Mouse (Mus musculus) kidney, postnatal 36 days (tissue): ENCODE measurements at regions not wholly inside any gene's neighbourhood (a gene's known extent, or its start where the extent isn't known, plus 50 kb on each side); places are given as distances from the start of the nearest gene placed in this dataset.

Experiments used
- DNase-seq, 2 experiments: peaks; one replicate each; pipeline ENCODE4 v3.0.0; 2021 to 2022; ENCODE audit warnings: mixed read lengths in 2 of 2

DNA sequence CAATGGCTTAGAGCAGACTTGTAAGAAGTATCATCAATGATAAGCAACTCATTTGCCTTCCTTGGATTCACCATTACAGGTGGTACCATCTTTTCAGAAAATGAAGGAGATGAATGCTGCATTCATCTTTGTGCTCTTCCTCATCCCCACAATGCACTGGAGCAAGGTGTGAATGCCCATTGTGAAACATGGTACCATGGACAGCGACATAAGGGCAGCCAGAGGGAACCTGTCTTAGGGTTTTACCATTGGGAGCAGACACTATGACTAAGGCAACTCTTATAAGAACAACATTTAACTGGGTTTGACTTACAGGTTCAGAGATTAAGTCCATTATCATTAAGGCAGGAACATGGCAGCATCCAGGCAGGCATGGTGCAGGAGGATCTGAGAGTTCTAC, 60.1 kb upstream of the Kcnj6 start:
- peak in 1 of 2 experiments; percentile 36 for DNase-seq

DNA sequence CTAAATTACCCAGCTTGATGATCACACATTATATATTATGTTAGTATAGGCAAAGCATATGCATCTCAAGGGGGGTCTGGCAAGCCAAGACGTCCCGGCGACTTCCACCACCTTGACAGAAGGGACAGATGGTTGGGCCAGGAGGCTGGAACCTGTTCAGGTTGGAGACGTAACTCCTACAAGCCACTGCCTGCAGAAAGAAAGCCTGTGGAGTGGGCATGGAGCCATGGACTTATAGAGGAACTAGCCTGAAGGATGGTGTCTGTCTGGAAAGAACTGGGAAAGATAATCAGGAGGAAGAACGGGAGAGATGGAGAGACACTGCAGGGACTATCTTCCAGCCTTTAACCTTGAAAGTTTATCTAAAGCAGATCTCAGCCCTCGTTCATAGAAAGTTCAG, 66.9 kb upstream of the Kcnj6 start:
- no peak for DNase-seq

DNA sequence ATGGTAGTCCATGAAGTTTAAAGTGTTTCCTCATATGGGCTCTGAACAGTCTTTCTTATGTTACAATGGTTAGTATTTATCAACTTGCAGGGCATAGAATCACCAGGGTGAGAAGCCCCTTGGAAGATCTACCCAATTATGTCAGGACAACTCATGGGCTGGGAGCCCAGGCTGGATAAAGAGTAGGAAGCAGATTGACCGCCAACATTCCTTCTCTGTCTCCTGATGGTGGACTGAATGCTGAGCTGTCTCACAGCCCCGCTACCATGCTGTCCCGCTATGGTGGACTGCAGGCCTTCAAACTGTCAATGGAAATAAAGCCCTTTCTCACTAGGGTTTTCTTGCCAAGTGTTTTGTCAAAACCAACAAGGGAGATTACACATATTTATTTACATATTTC, 69.2 kb upstream of the Kcnj6 start:
- DNase-seq = no peak

DNA sequence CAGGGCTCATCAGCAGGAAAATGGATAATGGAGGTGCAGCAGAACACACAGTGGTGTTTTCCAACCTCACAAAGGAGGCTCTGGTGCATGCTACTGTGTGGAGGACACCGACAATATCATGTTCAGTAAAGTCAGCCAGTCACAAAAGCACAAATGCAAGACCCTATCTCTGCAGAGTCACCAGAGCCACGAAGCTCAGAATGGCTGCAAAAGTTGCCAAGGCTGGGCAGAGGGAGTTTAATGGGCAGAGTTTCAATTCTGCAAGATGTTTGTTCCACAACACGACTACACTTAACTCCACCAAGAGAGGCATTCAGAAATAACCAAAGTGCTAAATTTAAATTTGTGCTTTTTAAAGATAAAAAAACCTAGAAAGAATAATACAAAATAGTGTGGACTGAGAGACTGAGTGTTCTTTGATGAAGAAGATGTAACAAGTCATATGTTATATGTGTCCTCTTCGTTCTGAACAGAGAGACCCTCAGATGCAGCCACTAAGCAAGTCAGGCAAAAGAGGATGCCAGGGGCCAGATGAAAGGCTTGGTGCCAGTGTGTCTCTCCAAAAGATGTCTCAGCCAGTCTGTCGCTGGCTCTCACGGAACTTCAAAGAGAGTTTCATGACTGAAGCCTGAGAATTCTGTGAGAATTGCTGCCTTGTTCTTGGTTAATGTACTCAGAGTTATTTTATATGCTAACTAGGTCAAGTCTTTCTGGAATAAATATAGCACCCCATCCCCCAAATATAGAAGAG, 95.1 kb upstream of the Kcnj6 start:
- DNase-seq = no peak

DNA sequence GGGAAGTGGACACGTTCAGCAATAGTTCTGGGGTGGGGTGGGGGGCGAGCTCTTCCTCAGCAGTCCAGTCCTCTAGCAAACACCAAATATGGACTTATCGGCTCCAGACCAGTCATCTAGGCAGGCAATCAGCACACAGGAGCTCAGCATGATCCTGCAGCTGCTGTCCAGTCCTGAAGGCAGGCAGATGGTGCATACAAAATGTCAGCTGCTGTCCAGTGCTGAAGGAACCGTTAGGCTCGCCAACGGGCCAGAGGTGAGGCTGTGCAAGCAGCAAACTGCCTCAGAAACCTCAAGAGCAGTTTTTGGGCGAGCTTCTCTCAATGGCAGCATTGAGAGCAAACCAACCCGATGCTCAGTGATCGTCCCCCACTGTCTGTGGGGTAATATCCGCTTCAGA, 96.3 kb upstream of the Kcnj6 start:
- DNase-seq = peak; percentile 1 to 51

DNA sequence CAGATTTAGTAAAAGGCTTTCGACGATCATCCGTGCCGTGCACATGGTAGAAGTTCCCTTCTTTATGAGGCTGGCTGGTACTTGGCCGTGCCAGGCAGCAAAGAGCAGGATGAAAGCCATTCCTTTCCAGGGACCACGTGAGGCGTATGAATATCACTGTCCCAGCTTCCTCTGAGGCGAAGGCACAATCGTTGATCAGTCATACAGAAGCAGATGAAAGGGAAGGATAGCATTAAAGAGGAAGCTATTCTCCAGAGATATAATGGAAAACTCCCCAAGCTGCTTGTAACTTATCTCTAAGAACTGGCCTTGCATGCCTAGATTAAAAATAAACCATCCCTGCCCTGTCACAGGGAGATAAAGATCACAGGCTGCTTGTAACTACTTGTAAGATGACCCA, 103.5 kb upstream of the Kcnj6 start:
- DNase-seq = no peak

DNA sequence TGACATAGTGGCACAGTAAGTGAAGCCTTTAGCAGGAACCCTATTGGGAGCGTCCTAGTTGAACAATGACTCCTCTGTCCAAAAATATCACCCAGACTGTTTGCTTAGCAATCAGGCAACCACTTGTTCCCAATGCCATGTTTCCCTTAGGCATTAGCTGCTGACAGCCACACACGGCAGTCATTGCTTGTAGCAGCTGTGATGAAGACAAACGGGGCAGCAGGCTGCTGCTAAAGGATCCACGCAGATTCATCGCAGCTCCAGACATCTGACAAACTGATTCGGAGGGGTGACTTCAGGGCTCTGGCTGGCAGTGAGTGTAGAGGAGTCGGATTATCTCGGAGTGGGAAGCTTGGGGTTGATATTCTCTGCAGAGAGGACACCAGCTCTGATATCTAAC, 120.0 kb upstream of the Kcnj6 start:
- no peak for DNase-seq

DNA sequence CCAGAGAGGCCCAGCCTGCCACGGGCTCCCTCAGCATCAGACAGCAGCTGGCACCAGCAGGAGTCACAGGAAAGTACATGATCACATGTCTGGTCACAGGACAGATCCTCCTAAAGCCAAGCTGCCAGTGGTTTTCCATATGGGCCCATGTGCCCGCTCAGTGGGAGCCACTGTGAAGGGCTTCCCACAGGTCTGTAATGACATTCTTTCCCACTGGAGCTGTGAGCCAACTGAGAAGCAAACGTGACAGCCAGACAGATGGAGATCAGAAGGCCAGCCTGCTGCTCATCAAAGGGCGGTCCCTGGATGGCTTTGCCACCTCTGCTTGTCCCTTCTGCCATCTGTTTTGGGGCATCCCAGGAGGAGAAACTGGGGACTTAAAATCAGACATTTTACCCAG, 121.8 kb upstream of the Kcnj6 start:
- DNase-seq = no peak

DNA sequence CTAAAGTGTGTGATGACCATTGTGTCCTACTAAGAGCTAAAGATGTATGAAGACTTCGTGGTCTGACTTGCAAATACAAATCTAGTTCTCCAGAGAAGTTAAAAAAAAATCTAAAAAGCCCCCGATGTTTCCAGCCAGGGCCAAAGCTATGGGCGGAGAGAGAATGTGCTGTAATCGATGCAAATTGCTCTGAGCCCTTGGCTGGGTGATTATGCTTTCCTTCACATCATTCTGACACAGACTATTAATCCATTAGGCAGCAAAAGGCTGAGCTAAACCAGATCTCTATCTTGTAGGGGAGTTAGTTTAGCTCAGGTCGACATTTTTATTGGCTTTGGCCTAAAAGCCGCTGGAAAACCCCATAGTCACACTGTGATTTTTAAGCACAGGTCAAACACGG, 124.5 kb upstream of the Kcnj6 start:
- no peak for DNase-seq

DNA sequence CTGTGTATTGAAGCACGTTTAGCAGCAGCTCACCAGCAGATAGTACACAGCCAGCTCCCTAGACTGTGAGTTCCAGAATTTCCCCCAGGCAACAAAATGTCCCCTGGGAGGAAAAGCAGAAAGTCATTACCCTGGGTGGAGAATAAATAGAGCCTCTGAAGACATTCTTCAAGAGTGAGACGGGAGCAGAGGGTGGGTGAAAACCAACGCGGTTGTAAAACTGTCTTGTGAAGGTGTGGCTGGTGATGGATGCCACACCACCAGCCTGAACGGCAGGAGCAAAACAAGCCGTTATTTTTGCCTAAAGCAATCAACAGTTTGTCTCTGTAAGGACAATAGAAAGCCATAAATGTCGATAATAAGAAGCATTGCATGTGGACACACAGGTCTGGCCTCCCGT, 129.7 kb upstream of the Kcnj15 start:
- no peak for DNase-seq

DNA sequence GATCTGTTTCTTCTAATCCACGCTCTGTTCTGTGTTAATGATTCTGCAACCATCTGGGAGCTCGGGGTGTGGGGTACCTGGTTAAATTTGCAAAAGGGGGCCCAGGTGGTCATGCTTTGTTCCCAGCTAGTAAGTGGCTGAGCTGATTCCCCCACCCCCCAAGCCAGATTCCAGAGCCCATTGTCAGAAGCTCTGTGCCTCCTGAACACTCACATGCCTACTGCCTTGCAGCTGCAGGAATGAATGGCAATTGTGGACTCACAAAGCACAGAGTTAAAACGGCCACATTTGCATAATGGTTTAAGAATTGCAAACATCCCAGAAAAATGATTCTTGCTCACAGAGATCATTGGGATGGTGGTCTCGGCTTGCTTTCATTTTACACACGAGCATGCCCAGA, 125.5 kb upstream of the Kcnj15 start:
- no peak for DNase-seq

DNA sequence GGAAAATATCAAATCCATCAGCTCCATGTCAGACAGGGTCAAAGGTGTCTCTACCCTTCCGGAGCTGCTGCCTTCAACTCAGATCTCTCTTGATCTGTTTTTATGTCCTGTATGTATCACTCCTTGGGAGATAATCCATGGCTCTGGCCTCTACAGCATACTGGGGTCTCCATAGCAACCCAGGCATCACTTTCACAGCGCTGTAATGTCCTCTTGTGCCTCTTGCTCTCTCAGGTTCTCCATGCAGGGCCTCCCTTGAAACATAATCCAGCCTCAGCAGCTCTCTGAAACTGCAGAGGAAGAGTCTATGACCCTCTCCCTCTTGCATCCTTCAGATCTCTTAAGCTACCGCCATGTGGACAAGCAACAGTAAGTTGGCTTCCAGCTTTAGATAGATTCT, 118.5 kb upstream of the Kcnj15 start:
- no peak for DNase-seq

DNA sequence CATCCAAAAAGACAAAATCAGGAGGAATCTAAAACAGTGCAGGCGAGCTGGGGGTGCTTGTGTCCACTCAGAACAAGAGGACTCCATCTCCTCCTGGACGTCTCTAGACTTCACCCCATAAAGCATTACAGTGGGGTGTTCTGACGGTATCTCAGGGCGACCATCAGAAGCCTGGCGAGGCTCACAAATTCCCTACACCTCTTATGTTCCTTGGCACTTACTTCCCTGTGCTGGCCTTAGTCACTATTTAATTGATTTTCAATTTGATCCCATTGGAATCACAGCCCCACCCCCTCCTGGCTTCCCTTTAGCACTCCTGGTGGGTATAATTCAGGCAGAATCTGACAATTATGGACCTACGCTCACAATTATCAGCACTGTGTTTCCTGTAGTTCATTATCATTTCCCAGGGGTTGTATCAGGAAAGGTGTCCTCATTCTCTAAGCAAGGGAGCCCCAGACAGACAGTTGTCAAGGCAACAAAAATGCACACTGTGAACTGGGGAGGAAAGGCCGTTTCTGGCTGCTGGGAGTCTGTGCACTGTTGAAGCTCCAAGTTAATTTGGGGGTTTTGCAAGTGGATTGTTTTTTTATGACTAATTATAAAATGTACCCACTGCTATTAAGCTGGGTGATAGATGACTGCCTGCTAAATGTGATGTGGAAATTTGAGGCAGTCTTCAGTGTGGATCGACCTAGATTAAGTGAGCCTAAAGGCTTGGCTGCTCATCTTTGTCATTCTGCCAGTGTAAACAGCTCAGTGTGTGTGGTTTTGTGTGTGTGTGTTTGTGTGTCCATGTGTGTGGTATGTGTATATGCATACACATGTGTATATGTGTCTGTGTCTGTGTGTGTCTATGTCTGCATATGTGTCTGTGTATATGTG, 115.6 kb upstream of the Kcnj15 start:
- DNase-seq = no peak

DNA sequence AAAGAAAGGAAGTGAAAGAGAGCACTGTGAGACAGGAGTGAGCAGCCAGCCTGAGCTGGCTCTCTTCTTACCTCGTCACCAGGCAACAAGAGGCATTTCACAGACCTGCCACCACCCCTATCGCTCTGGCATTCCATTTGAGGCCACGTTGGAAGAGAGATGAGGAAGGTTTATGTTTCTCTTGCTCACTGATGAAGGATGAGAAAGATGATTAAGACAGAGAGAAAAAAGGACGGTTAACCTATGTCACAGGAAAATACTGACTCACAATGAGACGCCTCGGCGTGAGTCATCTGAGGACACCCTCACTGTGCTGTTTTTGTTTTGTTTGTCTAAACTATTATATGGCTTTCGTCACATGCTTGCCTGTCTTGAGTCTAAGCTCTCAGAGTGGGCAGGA, 106.9 kb upstream of the Kcnj15 start:
- DNase-seq = no peak

DNA sequence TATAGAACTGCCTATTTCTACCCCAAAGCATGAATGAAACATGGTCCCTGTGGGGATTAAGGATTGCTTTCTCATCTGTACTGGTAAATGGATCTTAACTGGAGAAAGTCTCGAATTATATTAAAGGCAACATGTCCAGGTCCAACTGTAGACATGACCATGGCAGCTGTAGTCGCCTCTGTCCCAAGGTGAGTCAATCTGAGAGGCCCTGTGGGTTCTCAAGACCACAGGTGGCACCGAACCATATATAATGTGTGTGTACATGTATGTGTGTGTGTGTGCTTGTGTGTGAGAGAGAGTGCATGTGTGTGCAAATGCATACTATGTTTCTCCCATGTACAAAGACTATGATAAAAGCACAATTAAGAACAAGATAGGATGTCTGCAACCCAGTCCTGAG, 105.9 kb upstream of the Kcnj15 start:
- DNase-seq = no peak

DNA sequence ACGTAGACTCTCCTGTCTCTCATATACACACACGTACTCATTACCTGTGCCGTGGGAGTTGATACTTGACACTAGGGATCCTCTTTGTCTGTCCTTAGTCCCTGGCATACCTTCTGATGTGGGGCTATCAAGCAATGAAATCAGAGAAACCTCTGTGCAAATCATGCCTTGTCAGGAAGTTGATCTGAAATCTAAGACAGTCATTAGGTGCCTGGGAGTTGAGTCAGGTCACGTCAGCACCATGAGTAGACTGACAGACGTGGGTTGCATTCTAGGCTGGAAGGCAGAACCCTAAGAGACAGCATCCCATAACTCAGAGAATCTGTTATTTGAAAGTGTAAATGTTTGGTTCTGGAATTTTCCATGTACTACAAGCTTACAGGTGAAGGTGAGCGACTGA, 105.4 kb upstream of the Kcnj15 start:
- no peak for DNase-seq

DNA sequence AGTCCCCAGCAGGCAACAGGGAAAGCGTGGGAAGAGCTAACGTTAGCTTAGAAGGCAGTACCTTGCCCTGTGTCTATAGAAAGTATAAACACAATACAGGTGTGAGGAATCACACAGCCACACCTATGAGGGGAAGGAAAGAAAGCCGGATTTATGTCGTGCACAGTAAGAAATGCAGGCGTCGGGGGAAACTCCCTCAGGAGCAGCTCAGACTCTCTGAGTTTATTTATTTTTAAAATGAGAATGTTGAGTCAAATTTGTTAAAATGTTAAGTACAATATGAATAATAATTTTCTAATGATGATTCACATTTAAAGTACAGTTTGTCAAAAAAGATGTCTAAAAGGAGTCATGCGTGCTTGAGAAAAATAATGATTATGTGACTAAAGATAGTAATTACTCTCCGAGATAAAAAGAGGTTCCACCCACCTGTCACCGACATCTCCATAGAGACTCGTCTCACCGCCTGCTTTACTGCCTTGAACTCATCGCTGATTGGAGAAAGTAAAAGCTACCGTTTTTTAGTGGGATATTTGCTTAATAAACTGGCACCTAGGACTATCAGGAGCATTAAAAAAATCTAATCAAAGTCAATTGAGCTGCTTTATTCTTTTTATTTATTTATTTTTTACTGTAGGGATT, 104.5 kb upstream of the Kcnj15 start:
- no peak for DNase-seq

DNA sequence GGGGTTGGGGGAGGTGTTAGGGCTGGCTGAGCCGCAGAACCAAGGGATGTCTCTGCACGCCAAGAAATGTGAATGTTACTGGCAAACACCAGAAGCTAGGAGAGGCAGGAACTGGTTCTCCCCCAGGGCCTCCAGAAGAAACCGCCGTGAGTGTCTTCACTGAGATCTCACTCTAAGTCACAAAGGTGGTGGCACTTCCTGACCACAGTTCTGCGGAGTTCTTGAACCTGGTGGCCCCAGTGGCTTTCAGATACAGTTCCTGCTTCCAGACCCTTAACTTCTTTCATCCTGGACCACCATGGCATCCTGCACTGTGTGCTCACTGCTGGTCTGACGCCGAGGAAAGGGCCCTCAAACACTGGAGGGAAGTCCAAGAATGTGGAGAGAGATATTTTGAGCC, 89.0 kb upstream of the Kcnj15 start:
- no peak for DNase-seq

DNA sequence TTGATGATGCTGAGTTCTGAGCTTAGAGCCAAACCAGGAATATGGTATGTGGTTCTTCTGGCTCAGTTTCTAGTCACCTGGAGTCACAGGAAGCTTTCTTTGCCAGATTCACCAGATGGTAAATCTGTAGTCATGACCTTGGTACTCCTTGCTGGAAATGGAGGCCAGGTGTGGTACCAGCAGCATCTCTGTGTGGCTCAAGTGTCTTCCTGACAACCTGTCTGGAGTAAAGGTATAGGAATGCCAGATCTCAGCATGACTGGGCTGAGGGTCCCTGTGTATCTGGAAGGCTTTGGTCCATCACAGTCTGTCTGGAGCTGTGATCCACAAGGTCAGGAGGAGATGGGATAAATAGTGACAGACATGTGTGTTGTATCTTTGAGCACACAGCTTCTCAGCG, 88.0 kb upstream of the Kcnj15 start:
- DNase-seq = no peak

DNA sequence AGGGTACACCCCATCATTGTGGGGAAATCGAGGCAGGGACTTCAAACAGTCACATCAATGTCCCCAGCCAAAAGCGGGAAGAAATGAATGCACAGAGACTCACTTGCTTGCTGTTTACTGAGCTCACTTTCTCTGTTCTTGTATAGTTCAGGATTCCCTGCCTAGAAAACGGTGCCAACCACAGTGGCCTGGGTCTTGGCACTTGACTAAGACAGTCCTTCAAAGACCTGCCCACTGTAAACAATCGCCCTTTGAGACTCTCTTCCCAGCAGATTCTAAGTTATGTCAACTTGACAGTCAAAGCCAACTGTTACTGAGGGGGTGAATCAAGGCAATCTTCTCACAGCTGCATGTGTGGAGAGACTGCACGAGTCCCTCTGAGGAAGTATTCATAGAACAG, 76.8 kb upstream of the Kcnj15 start:
- no peak for DNase-seq

DNA sequence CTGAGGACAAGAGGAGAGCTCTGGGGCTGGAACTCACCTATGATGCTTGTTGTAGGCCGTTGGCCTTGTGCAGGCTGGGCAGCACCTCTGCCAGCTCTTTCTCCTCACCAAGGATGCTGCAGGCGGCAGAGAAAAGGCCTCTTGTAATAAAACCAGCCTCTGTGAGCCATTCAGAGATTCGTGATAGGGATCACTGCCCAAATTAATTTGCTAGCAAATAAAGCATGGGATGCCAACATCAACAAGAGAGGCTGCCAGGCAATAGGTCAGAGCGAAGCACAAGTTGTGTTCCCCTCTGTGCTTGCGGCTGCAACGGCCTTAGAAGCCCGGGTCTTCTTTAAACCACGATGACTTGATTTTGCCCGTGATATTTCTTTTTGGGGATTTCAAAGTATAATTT, 72.0 kb upstream of the Kcnj15 start:
- DNase-seq = peak; percentile 19 to 35

DNA sequence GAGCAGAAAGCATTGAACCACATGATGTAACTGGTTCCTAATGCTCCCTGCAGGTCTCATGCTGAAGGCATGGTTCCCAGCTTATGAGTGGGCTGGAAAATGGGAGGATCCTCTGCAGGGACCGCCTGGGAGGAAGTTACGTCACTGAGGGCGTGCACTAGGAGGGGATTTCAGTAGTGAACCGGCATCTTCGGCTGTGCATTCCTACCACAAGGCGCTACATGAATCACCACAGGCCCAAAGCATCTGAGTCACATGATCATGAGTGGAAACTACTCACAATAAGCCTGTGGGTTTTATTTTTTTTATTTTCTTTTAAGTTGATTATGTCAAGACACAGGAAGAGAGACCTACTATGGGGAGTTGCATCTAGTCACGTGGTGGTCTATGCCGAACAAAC, 68.2 kb upstream of the Kcnj15 start:
- DNase-seq = no peak

DNA sequence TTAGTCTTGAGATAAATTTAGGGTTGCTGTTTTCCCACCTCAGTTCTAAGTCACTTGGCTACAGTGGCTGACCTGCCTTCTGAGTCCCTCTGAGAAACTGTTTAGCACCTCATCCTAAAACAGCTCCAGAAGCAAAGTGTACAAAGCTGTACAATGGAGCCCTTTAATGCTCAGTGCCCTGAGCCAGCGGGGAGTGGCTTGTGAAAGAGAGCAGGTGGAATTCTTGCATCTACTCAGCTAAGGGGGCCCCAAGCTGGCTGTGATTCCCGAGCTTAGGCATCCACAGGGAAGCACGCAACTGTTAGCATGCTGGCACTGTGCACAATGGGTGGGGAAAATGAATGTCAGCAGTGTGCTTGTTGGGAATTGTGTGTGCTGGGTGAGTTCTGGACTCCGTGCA, 63.2 kb upstream of the Kcnj15 start:
- DNase-seq = no peak

DNA sequence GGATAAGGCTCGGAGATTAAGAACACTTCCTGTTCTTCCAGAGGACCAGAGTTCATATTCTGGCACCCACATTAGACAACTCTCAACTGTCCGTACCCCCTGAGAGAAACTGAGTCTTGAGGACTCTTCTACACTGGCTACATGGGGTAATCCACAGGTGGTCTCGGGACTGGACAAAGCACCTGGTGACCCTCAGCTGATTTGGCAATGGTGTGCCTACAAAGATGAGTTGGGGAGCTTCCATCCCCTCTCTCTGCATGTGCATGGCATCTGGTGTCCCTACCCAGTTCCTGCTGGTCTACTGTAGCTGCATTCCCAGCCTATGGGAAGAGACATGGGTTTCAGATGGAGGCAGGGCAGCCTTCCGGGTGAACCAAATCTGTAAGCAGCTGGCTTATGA, 61.2 kb upstream of the Kcnj15 start:
- no peak for DNase-seq
